Comparison of ENCODE assay signal across 17 mouse cellular contexts in genomic region chr17:15259427-15260101, GRCm38 (mm10).
DNase-seq lines count a peak whose midpoint lies in the region; ATAC-seq and TF ChIP-seq lines count a peak whose summit lies in the region.
"Had no signal": no experiment of that assay in that cellular context is flagged by ENCODE, and none has a peak within 500 bp of the region (broad histone marks: within the 10 kb centered on the region; RNA-seq: fewer than 3 reads in every experiment).

No protein-coding gene starts in this region.

- peaks cover 7% of the 10 kb centered on the region; the same call in 1 of the 2 replicates for H3K27me3 ChIP-seq in heart, embryonic 12.5 days (replicated peaks)
- no peaks in the 10 kb centered on the region for H3K27me3 ChIP-seq in neural tube, embryonic 14.5 days (ENCODE audit: control insufficient read depth, insufficient read depth, low read length)
- H3K27me3 ChIP-seq: Patski had no signal

- H3K9me3 ChIP-seq in heart, embryonic 12.5 days (replicated peaks) = no peaks in the 10 kb centered on the region
- no peaks in the 10 kb centered on the region for H3K9me3 ChIP-seq in neural tube, embryonic 14.5 days (ENCODE audit: control insufficient read depth, low read length)

- H3K4me2 ChIP-seq in heart, embryonic 12.5 days = no peak overlapping the region
- H3K4me2 ChIP-seq in neural tube, embryonic 14.5 days (ENCODE audit: low read depth, low read length) = no peak overlapping the region

- no peak overlapping the region for H3K27ac ChIP-seq in heart, embryonic 12.5 days (ENCODE audit: poor library complexity, severe bottlenecking)
- H3K27ac ChIP-seq in left cerebral cortex, adult 2 months = no peak overlapping the region
- peak overlapping the region; percentile 16; the same call in 1 of the 2 replicates for H3K27ac ChIP-seq in neural tube, embryonic 14.5 days (ENCODE audit: low read depth, low read length)
- H3K27ac ChIP-seq: macrophage had no signal

- peak; percentile 7 to 9 for DNase-seq in heart, postnatal 10 days
- peak; percentile 16 to 37 for DNase-seq in left cerebral cortex, postnatal 25 days (ENCODE audit: low spot score in 2 of 2)
- DNase-seq in left cerebral cortex, adult 2 months (ENCODE audit: extremely low spot score in 1 of 2, low spot score in 2 of 2) = no peak
- DNase-seq in fat pad, adult 2 months (ENCODE audit: extremely low read depth, low read depth, low spot score) = peak; percentile 8
- no peak for DNase-seq in embryo, embryonic 10.5 days (ENCODE audit: low spot score)
- DNase-seq: adrenal gland, adult 2 months; gastrocnemius, postnatal 36 days; heart, postnatal 14 days; kidney, adult 8-10 months; liver, postnatal 0 days; retina, postnatal 1 day; thymus, postnatal 36 days had no signal

- ATAC-seq in heart, embryonic 12.5 days (ENCODE audit: insufficient number of reproducible peaks, low FRiP score) = no peak
- peak; percentile 86 for ATAC-seq in neural tube, embryonic 14.5 days (ENCODE audit: low read depth)
- ATAC-seq: liver, postnatal 0 days; Patski had no signal

- no peak overlapping the region for H3K9ac ChIP-seq in heart, embryonic 12.5 days
- H3K9ac ChIP-seq in neural tube, embryonic 14.5 days (replicated peaks; ENCODE audit: low read depth, low read length) = no peak overlapping the region
- H3K9ac ChIP-seq: liver, postnatal 0 days had no signal

- intact Hi-C loops in heart, postnatal 10 days (cut with DNase I) = no loop called here
- intact Hi-C loops in left cerebral cortex, postnatal 25 days (cut with DNase I) = loop anchor here (5.0 kb wide), 1 partner anchor 118 kb away; the partner anchor contains the start of gene Dll1
- intact Hi-C loops in left cerebral cortex, adult 2 months (cut with DNase I) = no loop called here

- peaks cover 16% of the 10 kb centered on the region for H3K4me1 ChIP-seq in heart, embryonic 12.5 days (replicated peaks)
- H3K4me1 ChIP-seq in neural tube, embryonic 14.5 days (ENCODE audit: control insufficient read depth, insufficient read depth, low read length) = 0 out of 2 replicates have a peak, but pooled peaks cover 6% of the 10 kb centered on the region

- TF ChIP-seq CTCF in left cerebral cortex, adult 2 months (IDR thresholded peaks at IDR 0.05) = no peak

- no peak overlapping the region for H3K4me3 ChIP-seq in heart, embryonic 12.5 days
- H3K4me3 ChIP-seq in left cerebral cortex, adult 2 months = no peak overlapping the region
- no peak overlapping the region for H3K4me3 ChIP-seq in neural tube, embryonic 14.5 days (ENCODE audit: low read depth, low read length)
- H3K4me3 ChIP-seq: erythroblast, embryonic 14.5 days had no signal

- no peaks in the 10 kb centered on the region for H3K36me3 ChIP-seq in heart, embryonic 12.5 days
- no peaks in the 10 kb centered on the region for H3K36me3 ChIP-seq in neural tube, embryonic 14.5 days (ENCODE audit: control insufficient read depth, insufficient read depth, low read length)

- WGBS in heart, embryonic 12.5 days = 69% methylated on average over 11 of the region's 11 CpGs
- WGBS in neural tube, embryonic 14.5 days = 36% methylated on average over 11 of the region's 11 CpGs

Comparison
In these comparisons a context has a peak if more than half of its experiments do, and no peak if none do; other contexts are left out.
1. DNase-seq: peak in heart, postnatal 10 days (2 of 2), left cerebral cortex, postnatal 25 days (2 of 2) and fat pad, adult 2 months (single experiment); none in left cerebral cortex, adult 2 months (0 of 2) and embryo, embryonic 10.5 days (single experiment).